Mouse (Mus musculus) right cerebral cortex, postnatal 14 days (tissue): ENCODE measurements around the gene Agr3.

Experiments
- DNase-seq: peaks from one replicate; pipeline ENCODE4 v3.0.0; 2022

Agr3 gene

GRCm38 (mm10) chr12:35925402-35925801 is at the start of gene Agr3:
TSS of gene Agr3 (plus strand) at chr12:35925620.
- DNase-seq = no peak

DNA sequence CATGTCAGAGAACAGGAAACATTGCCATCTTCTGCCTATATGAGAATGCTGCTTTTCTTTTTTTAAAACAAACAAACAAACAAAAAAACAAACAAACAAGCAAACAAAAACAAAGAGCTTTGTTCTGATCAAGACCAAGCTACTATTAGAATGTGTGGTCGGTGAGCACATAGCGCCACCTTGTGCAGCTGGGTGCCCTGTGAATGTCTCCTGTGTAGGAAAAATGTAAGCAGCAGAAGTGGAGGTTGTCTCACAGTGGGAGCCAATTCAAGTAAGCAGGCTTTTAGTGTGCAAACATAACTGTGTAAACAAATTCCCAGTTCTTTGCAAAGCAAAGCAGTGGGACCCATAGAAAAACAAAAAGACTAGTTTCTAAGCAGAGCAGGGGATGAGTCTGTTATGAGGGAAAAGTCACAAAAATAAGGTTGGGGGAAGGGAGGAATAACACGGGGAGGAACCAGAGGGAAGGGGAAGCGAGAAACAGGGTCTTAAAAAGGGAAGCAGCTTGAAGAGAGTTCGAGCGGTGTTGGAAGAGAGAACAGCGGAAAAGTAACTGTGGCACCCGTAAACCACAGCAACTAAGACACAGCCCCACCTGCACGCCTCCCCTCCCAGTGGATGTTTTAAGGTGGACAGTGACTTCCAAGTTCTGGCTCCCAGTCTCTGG is 40.4 kb upstream of the Agr3 start:
- peak; percentile 22 for DNase-seq

DNA sequence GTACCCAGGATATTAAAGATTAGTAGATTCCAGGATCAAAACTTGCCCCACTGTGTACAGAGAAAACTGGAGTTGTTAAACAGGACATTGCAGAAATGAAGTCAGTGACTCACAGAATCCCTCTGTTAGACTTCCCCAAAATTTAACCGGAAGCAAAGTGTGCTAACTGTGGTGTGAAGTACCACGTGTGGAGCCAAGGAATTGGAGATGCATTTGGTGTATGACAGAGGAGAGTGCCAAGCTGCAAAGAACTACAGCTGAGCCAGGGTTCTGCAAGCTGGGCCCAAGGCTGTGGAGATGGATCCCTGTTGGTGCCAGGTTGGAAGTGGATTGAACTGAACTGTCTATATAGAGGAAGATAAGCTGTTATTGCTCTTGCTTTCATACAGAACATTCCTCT is 36.0 kb upstream of the Agr3 start:
- DNase-seq = no peak

GRCm38 (mm10) chr12:35890756-35891155 is 34.7 kb upstream of the Agr3 start:
- DNase-seq = no peak

DNA sequence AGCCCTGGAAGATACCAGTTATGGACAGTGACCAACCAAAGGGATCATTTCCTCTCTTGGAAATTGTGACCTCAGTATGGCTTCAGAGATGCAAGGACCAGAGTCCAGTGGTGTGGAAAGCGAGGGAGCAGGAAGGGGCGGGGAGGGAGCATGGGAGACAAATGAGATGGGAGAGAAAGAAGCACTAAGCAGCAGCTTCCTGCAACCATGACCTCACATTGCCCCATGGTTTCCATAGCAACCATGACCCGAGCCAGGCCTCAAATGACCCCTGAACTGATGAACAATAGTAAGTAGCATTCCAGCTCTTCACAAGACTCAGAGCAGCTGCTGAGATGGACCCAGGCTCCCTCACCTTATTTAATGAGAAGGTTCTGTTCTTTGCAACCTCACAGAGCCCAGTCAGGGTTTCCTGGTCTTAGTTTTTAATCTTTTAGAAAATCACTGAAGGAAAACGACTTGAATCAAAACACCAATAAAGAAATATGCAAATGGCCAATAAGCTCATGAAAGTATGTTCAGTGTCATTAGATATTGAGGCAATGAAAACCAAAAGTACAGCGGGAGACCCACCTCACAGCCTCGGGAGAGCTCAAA is 31.0 kb upstream of the Agr3 start:
- DNase-seq = no peak

GRCm38 (mm10) chr12:35895875-35896763 is 29.3 kb upstream of the Agr3 start:
- DNase-seq = peak; percentile 78

DNA sequence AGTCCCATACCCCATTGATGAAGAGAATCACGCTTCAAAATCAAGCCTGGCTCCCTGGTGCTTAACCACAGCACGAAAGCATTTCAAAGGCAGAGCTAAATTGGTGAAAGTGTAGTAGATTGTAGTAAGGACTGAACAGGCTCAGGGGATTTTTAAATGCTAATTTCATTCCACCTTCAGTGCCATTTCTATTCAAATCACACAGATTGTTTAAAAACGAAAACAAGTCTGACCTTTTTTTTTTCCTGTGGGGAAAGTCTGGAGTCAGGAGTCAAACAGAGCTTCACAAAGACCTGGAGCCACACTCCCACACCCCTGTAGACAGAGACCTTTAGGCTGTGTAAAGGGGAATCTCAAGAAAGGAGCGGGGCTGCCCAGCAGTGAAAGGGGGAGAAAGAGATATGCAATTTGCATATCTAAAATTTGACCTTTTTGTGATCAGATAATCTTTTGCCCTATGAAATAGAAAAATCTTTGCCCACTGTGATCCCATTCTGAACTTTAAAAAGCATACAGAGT is 28.6 kb upstream of the Agr3 start:
- DNase-seq = no peak

DNA sequence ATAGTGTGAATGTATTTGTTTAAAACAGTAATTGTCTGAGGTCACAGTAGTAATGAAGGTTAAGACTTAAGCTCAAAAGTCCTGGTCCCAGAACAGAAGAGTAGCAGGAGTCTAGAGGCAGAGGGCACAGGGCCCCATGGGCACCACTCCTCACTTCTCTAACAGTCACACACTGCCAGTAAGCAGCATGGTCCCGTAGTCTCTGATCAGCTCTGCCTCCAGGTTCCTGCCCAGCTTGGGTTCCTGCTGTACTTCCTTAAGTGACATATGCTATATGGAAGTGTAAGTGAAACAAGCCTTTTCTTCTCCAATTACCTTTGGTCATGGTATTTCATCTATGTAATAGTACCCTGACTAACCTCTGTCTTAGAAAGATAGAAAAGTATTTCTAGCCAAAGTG is 14.8 kb upstream of the Agr3 start:
- DNase-seq = no peak

DNA sequence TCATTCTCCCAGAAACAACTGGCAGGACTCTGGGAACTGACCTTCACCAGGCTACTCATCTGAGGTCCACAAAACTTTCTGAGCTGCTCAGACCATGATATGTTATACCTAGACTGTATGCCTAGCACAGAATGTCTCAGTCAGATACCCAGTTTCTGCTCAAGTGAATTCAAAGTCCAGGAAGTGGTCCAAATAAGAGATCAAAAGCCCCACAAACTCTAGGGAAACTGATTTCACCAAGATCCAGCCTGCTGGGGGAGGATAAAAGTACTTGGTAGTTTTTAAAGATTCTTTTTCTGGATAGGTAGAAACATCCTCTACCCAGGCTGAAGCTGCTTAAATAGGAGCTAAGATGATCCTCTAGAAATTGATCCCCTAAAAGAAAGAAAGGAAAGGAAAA is 9.6 kb upstream of the Agr3 start:
- no peak for DNase-seq

DNA sequence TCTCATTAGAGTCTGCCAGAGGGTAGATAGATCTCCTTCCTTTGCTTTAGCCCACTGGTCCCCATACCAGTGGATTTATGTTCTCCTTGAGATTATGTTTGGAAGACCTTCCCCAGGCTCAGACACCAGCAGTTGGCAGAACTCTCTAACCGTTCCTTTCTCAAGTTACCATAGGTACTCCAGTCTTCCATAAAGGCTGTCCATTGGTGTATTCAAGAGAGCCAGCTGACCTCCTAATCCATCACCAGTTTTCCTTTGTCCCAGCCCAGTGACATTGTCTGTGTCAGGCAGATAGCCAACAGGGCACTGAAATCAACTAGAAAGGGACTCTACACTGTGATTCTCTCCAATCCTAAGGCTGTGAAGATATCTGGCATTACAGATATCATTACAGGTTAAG is 9.0 kb upstream of the Agr3 start:
- no peak for DNase-seq

GRCm38 (mm10) chr12:35918031-35918430 is 7.4 kb upstream of the Agr3 start:
- DNase-seq = no peak

- DNase-seq = no peak
Measured at GRCm38 (mm10) chr12:35927804-35928203, 2.4 kb downstream of the Agr3 start.

DNA sequence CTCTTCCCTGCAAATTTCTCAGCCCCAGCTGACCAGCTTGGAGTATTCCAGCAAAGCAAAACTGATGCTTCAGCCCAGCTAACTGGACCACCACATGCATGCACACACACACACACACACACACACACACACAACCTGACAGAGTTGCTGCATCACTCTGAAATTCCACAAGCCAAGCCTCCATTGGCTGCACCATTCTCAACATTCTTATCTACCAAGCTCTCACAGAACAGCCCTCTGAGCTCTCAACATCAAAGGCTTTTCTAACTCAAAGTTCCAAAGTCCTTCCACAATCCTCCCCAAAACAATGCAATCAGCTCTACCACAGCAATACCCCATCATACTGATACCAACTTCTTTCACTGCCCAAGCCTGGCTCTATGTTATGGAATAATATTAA is 7.4 kb downstream of the Agr3 start:
- DNase-seq = no peak

- no peak for DNase-seq
Measured at GRCm38 (mm10) chr12:35951757-35952156, 26.3 kb downstream of the Agr3 start.

DNA sequence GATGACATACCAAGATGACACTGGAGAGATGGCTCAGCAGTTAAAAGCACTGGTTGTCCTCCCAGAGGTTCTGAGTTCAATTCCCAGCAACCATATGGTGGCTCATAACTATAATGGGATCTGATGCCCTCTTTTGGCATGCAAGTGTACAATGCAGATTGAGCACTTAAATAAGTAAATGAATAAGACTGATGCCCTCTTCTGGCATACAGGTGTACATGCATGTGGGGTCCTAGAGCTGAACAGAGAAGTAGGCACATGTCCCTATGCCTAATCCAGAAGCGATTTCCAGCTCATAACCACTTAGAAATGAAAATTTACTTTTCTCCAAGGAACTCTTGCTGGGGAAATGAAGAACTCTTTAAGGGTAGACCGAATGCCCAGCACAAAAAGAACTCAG is 31.8 kb downstream of the Agr3 start:
- no peak for DNase-seq

DNA sequence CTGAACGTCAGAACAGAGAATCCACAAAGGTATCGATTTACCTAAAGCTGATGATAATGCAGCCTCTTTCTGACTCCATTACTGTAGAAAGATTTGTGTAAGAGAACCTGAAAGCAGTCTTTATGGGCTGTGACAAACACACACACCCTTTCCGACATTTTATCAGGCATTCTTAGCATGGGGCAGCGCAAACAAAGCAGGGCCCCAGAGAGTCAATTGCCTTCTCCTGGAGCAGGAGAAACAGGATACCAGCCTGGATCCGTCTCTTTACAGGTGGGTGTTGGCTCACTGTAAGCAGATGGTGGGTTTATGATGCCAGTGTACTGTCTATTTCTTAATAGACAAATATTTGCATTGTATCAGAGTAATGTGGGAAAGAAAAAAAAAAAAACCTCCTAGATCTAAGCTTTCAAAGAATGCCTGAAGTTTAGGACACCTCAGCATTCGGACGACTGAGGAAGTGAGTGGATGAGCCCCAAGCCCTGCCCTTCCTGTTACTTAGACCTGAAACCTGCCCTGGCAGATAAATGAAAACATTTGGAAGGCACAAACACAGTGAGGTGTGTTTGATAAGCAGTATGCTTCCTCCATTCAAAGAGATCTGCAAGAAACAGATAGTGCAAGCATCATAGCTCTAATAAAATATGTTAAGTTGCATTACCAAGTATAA is 40.8 kb downstream of the Agr3 start:
- DNase-seq = no peak

- no peak for DNase-seq
Measured at GRCm38 (mm10) chr12:35966768-35967141, 41.3 kb downstream of the Agr3 start.

DNA sequence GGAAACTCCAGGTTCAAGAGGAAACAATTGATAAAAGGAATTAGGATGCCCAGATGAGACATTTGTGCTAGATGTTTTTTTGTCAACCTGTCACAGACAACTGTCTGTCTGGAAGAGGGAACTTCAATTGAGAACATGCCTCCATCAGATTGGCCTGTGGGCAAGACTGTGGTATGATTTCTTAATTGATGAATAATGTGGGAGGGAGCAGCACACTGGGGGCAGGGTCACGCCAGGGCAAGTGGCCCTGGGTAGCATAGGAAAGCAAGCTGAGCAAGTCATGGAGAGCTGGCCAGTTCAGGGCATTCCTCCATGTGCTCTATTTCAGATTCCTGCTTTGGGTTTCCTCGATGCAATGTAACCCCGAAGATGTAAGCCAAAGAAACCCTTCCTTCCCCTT is 50.5 kb downstream of the Agr3 start:
- DNase-seq = no peak

GRCm38 (mm10) chr12:35977633-35978246 is 52.3 kb downstream of the Agr3 start:
- DNase-seq = no peak

- no peak for DNase-seq
Measured at GRCm38 (mm10) chr12:35979625-35980024, 54.2 kb downstream of the Agr3 start.

DNA sequence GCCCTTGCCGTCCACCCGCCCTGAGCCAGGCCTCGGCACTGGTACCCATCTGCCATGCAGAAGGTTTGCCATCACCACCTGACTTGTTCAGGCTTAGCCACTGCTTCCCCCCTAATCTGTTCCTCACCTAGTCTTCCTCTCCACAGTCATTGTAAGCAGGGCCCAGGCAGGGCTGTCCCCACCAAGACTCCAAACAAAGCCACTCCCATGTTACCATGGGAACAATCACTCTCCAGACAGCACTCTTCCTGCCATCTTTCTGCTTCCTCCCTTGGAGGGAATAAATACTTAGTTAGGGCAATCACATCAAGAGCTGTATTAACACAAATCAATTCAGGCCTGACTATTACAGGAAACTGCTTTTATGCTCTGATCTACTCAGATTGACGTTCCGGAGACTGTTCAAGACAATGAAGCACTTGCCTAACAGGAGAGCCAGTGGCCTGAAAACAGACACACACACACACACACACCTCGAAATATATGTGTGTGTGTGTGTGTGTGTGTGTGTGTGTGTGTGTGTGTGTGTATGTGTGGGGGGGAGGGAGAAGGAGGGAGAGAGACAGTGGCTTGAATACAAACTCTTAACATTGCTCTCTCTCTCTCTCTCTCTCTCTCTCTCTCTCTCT is 56.4 kb downstream of the Agr3 start:
- DNase-seq = no peak

- no peak for DNase-seq
Measured at GRCm38 (mm10) chr12:35983472-35983871, 58.1 kb downstream of the Agr3 start.
